In the genomic region with DNA sequence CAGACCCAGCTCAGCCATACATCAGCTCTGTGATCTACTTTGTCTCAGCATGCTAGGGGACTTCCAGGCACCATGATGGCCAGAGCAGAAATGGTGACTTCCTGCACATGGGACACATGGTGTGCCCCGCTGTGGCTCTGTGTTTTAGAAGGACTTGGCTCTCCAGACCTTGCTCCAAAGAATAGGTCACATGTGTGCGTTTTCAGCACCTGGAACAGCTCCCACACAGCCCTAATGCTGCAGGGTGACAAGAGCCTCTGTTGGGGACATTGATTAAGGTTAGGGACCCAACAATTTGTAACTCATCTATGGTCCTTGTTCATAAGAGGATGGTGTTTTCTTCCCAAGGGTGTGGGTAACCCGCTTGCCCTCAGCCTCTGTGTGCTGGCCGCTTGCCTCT, we compare ENCODE assay signal across 13 mouse cellular contexts. TPM values are rescaled to one million over a fixed set of nuclear protein-coding genes. Genes with fewer than 3 reads are reported as not detected.
DNase-seq lines count a peak whose midpoint lies in the region; ATAC-seq and TF ChIP-seq lines count a peak whose summit lies in the region.
"Had no signal": no experiment of that assay in that cellular context is flagged by ENCODE, and none has a peak within 500 bp of the region (broad histone marks: within the 10 kb centered on the region; RNA-seq: fewer than 3 reads in every experiment).

No protein-coding gene starts in this region.

- DNase-seq in heart, postnatal 4 days: peak; percentile 72
- DNase-seq in 3T3-L1 (ENCODE audit: low read depth, low spot score) (peak; percentile 59), ZHBTc4 (ENCODE audit: low read depth, low spot score) (peak; percentile 74)
- no peak for DNase-seq in right cerebral cortex, adult 2 months (ENCODE audit: low spot score in 2 of 2)
- no peak for DNase-seq in layer of hippocampus, adult 11-12 months (ENCODE audit: low spot score)
- no peak for DNase-seq in cerebellum, adult 2 months
- DNase-seq: cerebellum, adult 8-10 months had no signal

- H3K9me3 ChIP-seq in heart, embryonic 12.5 days (replicated peaks): no peaks in the 10 kb centered on the region

- TF ChIP-seq POLR2A in cerebellum, adult 2 months (IDR thresholded peaks at IDR 0.05; ENCODE audit: borderline replicate concordance, insufficient read depth, low read length): no peak

- no peak for TF ChIP-seq CTCF in cerebellum, adult 2 months (IDR thresholded peaks at IDR 0.05; ENCODE audit: borderline replicate concordance, insufficient read depth, low read depth, low read length)

- H3K4me2 ChIP-seq in heart, embryonic 12.5 days: no peak overlapping the region

- H3K4me3 ChIP-seq in heart, embryonic 12.5 days: no peak overlapping the region
- H3K4me3 ChIP-seq in cerebellum, adult 2 months (replicated peaks; ENCODE audit: insufficient read depth, low read depth, low read length): no peak overlapping the region

- no peak overlapping the region for H3K27ac ChIP-seq in heart, embryonic 12.5 days (ENCODE audit: poor library complexity, severe bottlenecking)
- no peak overlapping the region for H3K27ac ChIP-seq in cerebellum, adult 2 months (ENCODE audit: insufficient read depth, low read length)

- H3K27me3 ChIP-seq in heart, embryonic 12.5 days (replicated peaks): 0 out of 2 replicates have a peak, but pooled peaks cover 3% of the 10 kb centered on the region
- H3K27me3 ChIP-seq in cerebellum, adult 2 months (ENCODE audit: control insufficient read depth, insufficient read depth, low read length): no peaks in the 10 kb centered on the region

- 49% methylated on average over 4 of the region's 4 CpGs for WGBS in heart, embryonic 12.5 days
- WGBS in cerebellum, adult 2 months: 70% methylated on average over 4 of the region's 4 CpGs

- H3K4me1 ChIP-seq in heart, embryonic 12.5 days (replicated peaks): no peaks in the 10 kb centered on the region
- no peaks in the 10 kb centered on the region for H3K4me1 ChIP-seq in cerebellum, adult 2 months (ENCODE audit: control insufficient read depth, insufficient read depth, low read length)

- no peak for ATAC-seq in heart, embryonic 12.5 days (ENCODE audit: insufficient number of reproducible peaks, low FRiP score)
- peak; percentile 48; the same call in 1 of the 2 replicates for ATAC-seq in granulocyte monocyte progenitor cell, adult 5-6 weeks (replicated peaks; ENCODE audit: poor library complexity, severe bottlenecking)

- no peaks in the 10 kb centered on the region for H3K36me3 ChIP-seq in heart, embryonic 12.5 days

- no peak overlapping the region for H3K9ac ChIP-seq in heart, embryonic 12.5 days

RNA-seq across cellular contexts. Expression of gene Tmem255b, which starts 13.2 kb away (rescaled TPM):
- total RNA-seq in heart, postnatal 4 days (2021): 1 to 10 TPM; 9.2 to 9.3 TPM
- polyA plus RNA-seq in heart, embryonic 12.5 days (2016; fragmentation: Nextera tagmentation; extraction: Ambion mirVana): 0.38 and 0.53 TPM in 2 replicates
- not detected in 2 replicates for total RNA-seq in granulocyte monocyte progenitor cell, adult 5-6 weeks (2014; fragmentation: Nextera tagmentation)
- not detected in 2 replicates for total RNA-seq in granulocyte monocyte progenitor cell, adult 5-6 weeks (2017)
- 1.0 and 1.4 TPM in 2 replicates for polyA plus RNA-seq in cerebellum, adult 2 months (2012; rRNA removed)

RNA-seq across cellular contexts. Expression of gene Grk1, which starts 43.3 kb away (rescaled TPM):
- under 1 TPM; 0.05 to 0.12 TPM for total RNA-seq in heart, postnatal 4 days (2021)
- polyA plus RNA-seq in heart, embryonic 12.5 days (2016; fragmentation: Nextera tagmentation; extraction: Ambion mirVana): not detected in 2 replicates
- total RNA-seq in granulocyte monocyte progenitor cell, adult 5-6 weeks (2014; fragmentation: Nextera tagmentation): not detected in 2 replicates
- total RNA-seq in granulocyte monocyte progenitor cell, adult 5-6 weeks (2017): 0.04 TPM in 1 of 2 replicates, not detected in the other
- 0.02 and 0.05 TPM in 2 replicates for polyA plus RNA-seq in cerebellum, adult 2 months (2012; rRNA removed)
- polyA plus RNA-seq: liver, embryonic 16.5 days; neural tube, embryonic 14.5 days; stomach, embryonic 14.5 days had no signal

RNA-seq across cellular contexts. Expression of gene Gas6, which starts 46.1 kb away (rescaled TPM):
- total RNA-seq in heart, postnatal 4 days (2021): 100 to 1,000 TPM; 148 to 153 TPM
- 57.1 and 60.7 TPM in 2 replicates for polyA plus RNA-seq in heart, embryonic 12.5 days (2016; fragmentation: Nextera tagmentation; extraction: Ambion mirVana)
- total RNA-seq in granulocyte monocyte progenitor cell, adult 5-6 weeks (2014; fragmentation: Nextera tagmentation): not detected in 2 replicates
- total RNA-seq in granulocyte monocyte progenitor cell, adult 5-6 weeks (2017): 0.10 TPM in 1 of 2 replicates, not detected in the other
- polyA plus RNA-seq in cerebellum, adult 2 months (2012; rRNA removed): 141 and 145 TPM in 2 replicates

RNA-seq across cellular contexts. Expression of gene Atp4b, which starts 51.5 kb away (rescaled TPM):
- not detected for total RNA-seq in heart, postnatal 4 days (2021)
- 0.36 TPM in 1 of 2 replicates, not detected in the other for polyA plus RNA-seq in heart, embryonic 12.5 days (2016; fragmentation: Nextera tagmentation; extraction: Ambion mirVana)
- total RNA-seq in granulocyte monocyte progenitor cell, adult 5-6 weeks (2014; fragmentation: Nextera tagmentation): not detected in 2 replicates
- total RNA-seq in granulocyte monocyte progenitor cell, adult 5-6 weeks (2017): not detected in 2 replicates
- polyA plus RNA-seq in cerebellum, adult 2 months (2012; rRNA removed): not detected in 2 replicates
- total RNA-seq: gastrocnemius, postnatal 36 days had no signal
- polyA plus RNA-seq: neural tube, embryonic 14.5 days had no signal

Comparison
In these comparisons a context has a peak if more than half of its experiments do, and no peak if none do; other contexts are left out.
1. DNase-seq: peak in heart, postnatal 4 days (single experiment), 3T3-L1 (single experiment) and ZHBTc4 (single experiment); none in right cerebral cortex, adult 2 months (0 of 2), layer of hippocampus, adult 11-12 months (single experiment) and cerebellum, adult 2 months (0 of 2).
2. RNA of gene Tmem255b, which starts 13.2 kb away (total RNA-seq): 9.2 to 9.3 TPM in heart, postnatal 4 days; not detected in granulocyte monocyte progenitor cell, adult 5-6 weeks; every median in the first group is over 10 times any median in the second.
3. RNA of gene Gas6, which starts 46.1 kb away (total RNA-seq): 148 to 153 TPM in heart, postnatal 4 days; 0.10 TPM in granulocyte monocyte progenitor cell, adult 5-6 weeks; every median in the first group is over 100 times any median in the second.